In the genomic region with DNA sequence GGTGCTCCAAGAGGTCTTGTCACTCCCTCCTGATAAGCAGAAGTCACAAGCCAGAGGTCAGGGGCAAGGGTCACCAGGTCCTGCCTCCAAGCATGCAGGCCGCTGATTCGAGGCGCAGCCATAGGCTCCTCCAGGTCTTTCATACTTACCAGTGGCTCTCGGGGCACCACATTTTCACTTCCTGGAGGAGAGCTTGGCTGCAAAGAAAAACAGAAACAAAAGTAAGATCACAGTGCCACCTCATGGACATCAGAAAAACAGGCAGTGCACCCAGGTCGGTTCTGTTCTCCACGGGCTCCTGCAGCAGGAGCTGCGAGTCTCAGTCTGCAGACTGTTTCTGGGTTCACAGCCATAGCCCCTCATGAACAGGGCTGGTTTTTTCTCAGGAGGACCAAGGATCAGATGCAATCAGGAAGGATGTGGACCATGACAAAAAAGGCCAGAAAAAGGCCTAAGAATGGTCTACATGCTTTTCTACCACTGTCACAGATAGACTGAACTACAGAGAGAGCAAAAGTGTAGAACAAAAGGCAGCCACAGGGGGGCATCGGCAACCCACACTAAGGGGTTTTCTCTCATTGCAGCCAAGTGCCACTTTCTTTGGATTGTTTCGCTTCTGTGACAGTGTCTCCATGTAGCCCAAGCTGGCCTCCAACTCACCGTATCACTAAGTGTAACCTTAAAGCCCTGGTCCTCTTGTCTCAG, we compare ENCODE assay signal across 8 mouse cellular contexts. TPM values are rescaled to one million over a fixed set of nuclear protein-coding genes. Genes with fewer than 3 reads are reported as not detected.
DNase-seq lines count a peak whose midpoint lies in the region; ATAC-seq and TF ChIP-seq lines count a peak whose summit lies in the region.

No protein-coding gene starts in this region.

- no peaks in the 10 kb centered on the region for H3K4me1 ChIP-seq in forebrain, embryonic 11.5 days (replicated peaks; ENCODE audit: control insufficient read depth, insufficient read depth, low read length)
- peaks cover 29% of the 10 kb centered on the region for H3K4me1 ChIP-seq in heart, embryonic 16.5 days (ENCODE audit: control insufficient read depth, insufficient read depth, low read length)
- peaks cover 34% of the 10 kb centered on the region for H3K4me1 ChIP-seq in liver, embryonic 13.5 days (replicated peaks)
- peaks cover 7% of the 10 kb centered on the region for H3K4me1 ChIP-seq in stomach, embryonic 15.5 days

- peak; percentile 67 for ATAC-seq in forebrain, embryonic 11.5 days (replicated peaks; ENCODE audit: low FRiP score)
- ATAC-seq in heart, embryonic 16.5 days (replicated peaks; ENCODE audit: extremely low read depth, insufficient read depth, low FRiP score): peak; percentile 56
- peak; percentile 62 for ATAC-seq in liver, embryonic 13.5 days (ENCODE audit: low read depth)
- ATAC-seq in stomach, embryonic 15.5 days (ENCODE audit: insufficient read depth, low FRiP score, low read depth): peak; percentile 72

- H3K9me3 ChIP-seq in forebrain, embryonic 11.5 days (ENCODE audit: control insufficient read depth, low read length): no peaks in the 10 kb centered on the region
- H3K9me3 ChIP-seq in heart, embryonic 16.5 days (replicated peaks; ENCODE audit: control insufficient read depth, low read length): no peaks in the 10 kb centered on the region
- H3K9me3 ChIP-seq in liver, embryonic 13.5 days (replicated peaks): no peaks in the 10 kb centered on the region
- H3K9me3 ChIP-seq in stomach, embryonic 15.5 days: no peaks in the 10 kb centered on the region

- no peaks in the 10 kb centered on the region for H3K36me3 ChIP-seq in forebrain, embryonic 11.5 days (ENCODE audit: control insufficient read depth, insufficient read depth, low read length)
- H3K36me3 ChIP-seq in heart, embryonic 16.5 days (ENCODE audit: control insufficient read depth, insufficient read depth): peaks cover 7% of the 10 kb centered on the region
- peaks cover 42% of the 10 kb centered on the region for H3K36me3 ChIP-seq in liver, embryonic 13.5 days
- H3K36me3 ChIP-seq in stomach, embryonic 15.5 days: peaks cover 5% of the 10 kb centered on the region

- DNase-seq in B cell, adult 2 months: peak; percentile 74
- DNase-seq in brain, embryonic 14.5 days (ENCODE audit: low read depth): peak; percentile 89
- peak; percentile 74 for DNase-seq in forebrain, embryonic 11.5 days (ENCODE audit: low spot score)
- DNase-seq in kidney, postnatal 14 days: peak; percentile 82
- peak; percentile 24 for DNase-seq in liver, embryonic 13.5 days
- peak; percentile 71 for DNase-seq in neural tube, embryonic 10.5 days (ENCODE audit: extremely low spot score, low spot score)

- no peak overlapping the region for H3K9ac ChIP-seq in forebrain, embryonic 11.5 days (ENCODE audit: low read length)
- peak overlapping the region; percentile 25; the same call in 1 of the 2 replicates for H3K9ac ChIP-seq in heart, embryonic 16.5 days (ENCODE audit: low read length)
- no peak overlapping the region for H3K9ac ChIP-seq in liver, embryonic 13.5 days
- H3K9ac ChIP-seq in stomach, embryonic 15.5 days: no peak overlapping the region

- TF ChIP-seq CTCF in brain, embryonic 14.5 days (IDR thresholded peaks at IDR 0.05; ENCODE audit: borderline replicate concordance, extremely low read depth, insufficient read depth, insufficient read length): peak; percentile 78

- H3K27me3 ChIP-seq in forebrain, embryonic 11.5 days (ENCODE audit: control insufficient read depth, insufficient read depth, low read length): no peaks in the 10 kb centered on the region
- no peaks in the 10 kb centered on the region for H3K27me3 ChIP-seq in heart, embryonic 16.5 days (ENCODE audit: control insufficient read depth, insufficient read depth, low read length)
- no peaks in the 10 kb centered on the region for H3K27me3 ChIP-seq in liver, embryonic 13.5 days
- no peaks in the 10 kb centered on the region for H3K27me3 ChIP-seq in stomach, embryonic 15.5 days (replicated peaks)

- TF ChIP-seq POLR2A in brain, embryonic 14.5 days (IDR thresholded peaks at IDR 0.05; ENCODE audit: borderline replicate concordance, extremely low read depth, insufficient read depth, insufficient read length, poor library complexity, severe bottlenecking): no peak

- no peak overlapping the region for H3K4me3 ChIP-seq in forebrain, embryonic 11.5 days (ENCODE audit: low read depth, low read length)
- H3K4me3 ChIP-seq in heart, embryonic 16.5 days (ENCODE audit: low read length): no peak overlapping the region
- no peak overlapping the region for H3K4me3 ChIP-seq in liver, embryonic 13.5 days (replicated peaks)
- no peak overlapping the region for H3K4me3 ChIP-seq in stomach, embryonic 15.5 days (replicated peaks)

- WGBS in forebrain, embryonic 11.5 days: 32% methylated on average over 10 of the region's 10 CpGs
- 21% methylated on average over 10 of the region's 10 CpGs for WGBS in heart, embryonic 16.5 days
- 43% methylated on average over 10 of the region's 10 CpGs for WGBS in liver, embryonic 13.5 days (ENCODE audit: insufficient replicate concordance)
- 26% methylated on average over 10 of the region's 10 CpGs for WGBS in stomach, embryonic 15.5 days

- no peak overlapping the region for H3K4me2 ChIP-seq in forebrain, embryonic 11.5 days (ENCODE audit: low read depth, low read length, severe bottlenecking)
- no peak overlapping the region for H3K4me2 ChIP-seq in heart, embryonic 16.5 days (ENCODE audit: low read depth, low read length)
- H3K4me2 ChIP-seq in liver, embryonic 13.5 days: no peak overlapping the region
- H3K4me2 ChIP-seq in stomach, embryonic 15.5 days: no peak overlapping the region

- H3K27ac ChIP-seq in forebrain, embryonic 11.5 days (ENCODE audit: low read depth, low read length): no peak overlapping the region
- peak overlapping the region; percentile 3; the same call in 1 of the 2 replicates for H3K27ac ChIP-seq in heart, embryonic 16.5 days (ENCODE audit: low read length)
- no peak overlapping the region for H3K27ac ChIP-seq in liver, embryonic 13.5 days
- peak overlapping the region; percentile 68 for H3K27ac ChIP-seq in stomach, embryonic 15.5 days

RNA-seq across cellular contexts. Expression of a gene that starts 23.7 kb away (rescaled TPM):
- polyA plus RNA-seq in brain, embryonic 14.5 days (2012; rRNA removed): 27.8 and 35.1 TPM in 2 replicates
- polyA plus RNA-seq in forebrain, embryonic 11.5 days (2014; fragmentation: Nextera tagmentation; extraction: Ambion mirVana): 43.5 TPM in 2 replicates
- 44.1 and 44.6 TPM in 2 replicates for polyA plus RNA-seq in heart, embryonic 16.5 days (2015; fragmentation: Nextera tagmentation; extraction: Ambion mirVana)
- polyA plus RNA-seq in liver, embryonic 13.5 days (2015; fragmentation: Nextera tagmentation; extraction: Ambion mirVana): 27.7 and 28.4 TPM in 2 replicates
- polyA plus RNA-seq in stomach, embryonic 15.5 days (2015; fragmentation: Nextera tagmentation; extraction: Ambion mirVana): 47.2 and 50.3 TPM in 2 replicates

RNA-seq across cellular contexts. Expression of a gene that starts 27.9 kb away (rescaled TPM):
- polyA plus RNA-seq in brain, embryonic 14.5 days (2012; rRNA removed): 28.3 and 28.5 TPM in 2 replicates
- polyA plus RNA-seq in forebrain, embryonic 11.5 days (2014; fragmentation: Nextera tagmentation; extraction: Ambion mirVana): 28.5 and 29.6 TPM in 2 replicates
- polyA plus RNA-seq in heart, embryonic 16.5 days (2015; fragmentation: Nextera tagmentation; extraction: Ambion mirVana): 29.3 and 33.8 TPM in 2 replicates
- polyA plus RNA-seq in liver, embryonic 13.5 days (2015; fragmentation: Nextera tagmentation; extraction: Ambion mirVana): 20.7 and 22.7 TPM in 2 replicates
- polyA plus RNA-seq in stomach, embryonic 15.5 days (2015; fragmentation: Nextera tagmentation; extraction: Ambion mirVana): 33.0 and 35.7 TPM in 2 replicates

RNA-seq across cellular contexts. Expression of a gene that starts 50.5 kb away (rescaled TPM):
- 0.11 and 0.46 TPM in 2 replicates for polyA plus RNA-seq in brain, embryonic 14.5 days (2012; rRNA removed)
- polyA plus RNA-seq in forebrain, embryonic 11.5 days (2014; fragmentation: Nextera tagmentation; extraction: Ambion mirVana): 0.49 and 1.3 TPM in 2 replicates
- polyA plus RNA-seq in heart, embryonic 16.5 days (2015; fragmentation: Nextera tagmentation; extraction: Ambion mirVana): not detected in 2 replicates
- not detected in 2 replicates for polyA plus RNA-seq in liver, embryonic 13.5 days (2015; fragmentation: Nextera tagmentation; extraction: Ambion mirVana)
- 0.35 and 0.41 TPM in 2 replicates for polyA plus RNA-seq in stomach, embryonic 15.5 days (2015; fragmentation: Nextera tagmentation; extraction: Ambion mirVana)

Comparison
In these comparisons a context has a peak if more than half of its experiments do, and no peak if none do; other contexts are left out.
1. DNase-seq: peak in every context shown above with its lines; median percentile 89 in brain, embryonic 14.5 days; 82 in kidney, postnatal 14 days; 74 in B cell, adult 2 months; 74 in forebrain, embryonic 11.5 days; 71 in neural tube, embryonic 10.5 days; 24 in liver, embryonic 13.5 days.
2. H3K27ac ChIP-seq: peak in heart, embryonic 16.5 days (single experiment) and stomach, embryonic 15.5 days (single experiment); none in forebrain, embryonic 11.5 days (single experiment) and liver, embryonic 13.5 days (single experiment).
3. Peak in every context shown above with its lines, with median percentiles within 50 percentile points of each other: ATAC-seq.